Mouse (Mus musculus): ENCODE measurements around the gene C130050O18Rik. TPM values are rescaled to one million over a fixed set of nuclear protein-coding genes. Genes with fewer than 3 reads are reported as not detected.

The C130050O18Rik gene
- polyA plus RNA-seq, 1 experiment from 2014 or later, result 0.36 TPM

DNA sequence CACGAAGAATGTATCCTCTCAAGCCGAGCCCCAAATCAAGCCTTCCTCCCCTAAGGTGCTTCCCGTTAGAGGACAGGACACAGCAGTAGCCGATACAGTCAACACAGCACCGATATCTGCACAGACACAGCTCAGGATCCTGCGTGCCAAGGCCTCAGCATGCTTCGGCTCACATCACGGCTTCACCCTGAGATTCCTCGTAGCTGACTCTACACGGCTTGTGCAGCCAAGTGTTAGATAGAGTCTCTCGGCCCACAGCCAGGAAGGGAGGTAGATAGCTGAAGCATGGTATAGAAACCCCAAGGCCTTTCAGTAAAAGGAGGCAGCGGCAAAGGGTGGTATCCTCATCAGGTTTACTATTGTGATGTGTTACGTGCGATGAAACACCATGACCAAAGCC lies 5.1 kb upstream of the C130050O18Rik start:
- no peak overlapping the region for H3K4me3 ChIP-seq (ENCODE audit: low read depth, low read length)
- no peaks in the 10 kb centered on the region for H3K9me3 ChIP-seq (ENCODE audit: control insufficient read depth, low read length)
- H3K27ac ChIP-seq (ENCODE audit: low read depth, low read length), result no peak overlapping the region
- no peaks in the 10 kb centered on the region for H3K36me3 ChIP-seq (ENCODE audit: control insufficient read depth, insufficient read depth, low read length)
- DNase-seq (ENCODE audit: low spot score), result no peak
- ATAC-seq (ENCODE audit: insufficient read depth, low FRiP score, low TSS enrichment), result no peak
- no peaks in the 10 kb centered on the region for H3K4me1 ChIP-seq (ENCODE audit: control insufficient read depth, insufficient read depth, low read length)
- whole genome bisulfite sequencing, result 89% methylated on average over 14 of the region's 14 CpGs
- H3K4me2 ChIP-seq (ENCODE audit: low read depth), result no peak overlapping the region
- H3K27me3 ChIP-seq (ENCODE audit: control insufficient read depth, insufficient read depth, low read length), result no peaks in the 10 kb centered on the region
- H3K9ac ChIP-seq (ENCODE audit: low read length), result no peak overlapping the region

GRCm38 (mm10) chr5:139402106-139402505 lies 3.0 kb upstream of the C130050O18Rik start:
- H3K36me3 ChIP-seq (ENCODE audit: control insufficient read depth, insufficient read depth, low read length), result no peaks in the 10 kb centered on the region
- no peaks in the 10 kb centered on the region for H3K27me3 ChIP-seq (ENCODE audit: control insufficient read depth, insufficient read depth, low read length)
- H3K9me3 ChIP-seq (ENCODE audit: control insufficient read depth, low read length), result no peaks in the 10 kb centered on the region
- H3K27ac ChIP-seq (ENCODE audit: low read depth, low read length), result no peak overlapping the region
- DNase-seq (ENCODE audit: low spot score), result no peak
- H3K9ac ChIP-seq (ENCODE audit: low read length), result no peak overlapping the region
- H3K4me2 ChIP-seq (ENCODE audit: low read depth), result no peak overlapping the region
- WGBS, result 89% methylated on average over 2 of the region's 2 CpGs
- no peak for ATAC-seq (ENCODE audit: insufficient read depth, low FRiP score, low TSS enrichment)
- no peak overlapping the region for H3K4me3 ChIP-seq (ENCODE audit: low read depth, low read length)
- 0 out of 2 replicates have a peak, but pooled peaks cover 2% of the 10 kb centered on the region for H3K4me1 ChIP-seq (ENCODE audit: control insufficient read depth, insufficient read depth, low read length)

- H3K4me1 ChIP-seq (ENCODE audit: control insufficient read depth, insufficient read depth, low read length), result 0 out of 2 replicates have a peak, but pooled peaks cover 4% of the 10 kb centered on the region
- H3K36me3 ChIP-seq (ENCODE audit: control insufficient read depth, insufficient read depth, low read length), result no peaks in the 10 kb centered on the region
- WGBS, result 89% methylated on average over 8 of the region's 8 CpGs
- no peaks in the 10 kb centered on the region for H3K27me3 ChIP-seq (ENCODE audit: control insufficient read depth, insufficient read depth, low read length)
- no peak overlapping the region for H3K9ac ChIP-seq (ENCODE audit: low read length)
- no peaks in the 10 kb centered on the region for H3K9me3 ChIP-seq (ENCODE audit: control insufficient read depth, low read length)
- no peak overlapping the region for H3K27ac ChIP-seq (ENCODE audit: low read depth, low read length)
- DNase-seq (ENCODE audit: low spot score) (no peak), ATAC-seq (ENCODE audit: insufficient read depth, low FRiP score, low TSS enrichment) (no peak)
- H3K4me3 ChIP-seq (ENCODE audit: low read depth, low read length), result no peak overlapping the region
- no peak overlapping the region for H3K4me2 ChIP-seq (ENCODE audit: low read depth)
These were observed 1.3 kb upstream of the C130050O18Rik start for GRCm38 (mm10) chr5:139403692-139404260.

- H3K4me2 ChIP-seq (ENCODE audit: low read depth), result no peak overlapping the region
- H3K27ac ChIP-seq (ENCODE audit: low read depth, low read length), result no peak overlapping the region
- WGBS, result 71% methylated on average over 7 of the region's 7 CpGs
- ATAC-seq (ENCODE audit: insufficient read depth, low FRiP score, low TSS enrichment) (no peak), DNase-seq (ENCODE audit: low spot score) (no peak)
- H3K27me3 ChIP-seq (ENCODE audit: control insufficient read depth, insufficient read depth, low read length), result no peaks in the 10 kb centered on the region
- H3K9me3 ChIP-seq (ENCODE audit: control insufficient read depth, low read length), result no peaks in the 10 kb centered on the region
- H3K4me3 ChIP-seq (ENCODE audit: low read depth, low read length), result no peak overlapping the region
- no peaks in the 10 kb centered on the region for H3K36me3 ChIP-seq (ENCODE audit: control insufficient read depth, insufficient read depth, low read length)
- 0 out of 2 replicates have a peak, but pooled peaks cover 4% of the 10 kb centered on the region for H3K4me1 ChIP-seq (ENCODE audit: control insufficient read depth, insufficient read depth, low read length)
- H3K9ac ChIP-seq (ENCODE audit: low read length), result no peak overlapping the region
These were observed 398 bp downstream of the C130050O18Rik start for GRCm38 (mm10) chr5:139405478-139405877.

- Histone ChIP-seq H3K4me1 (ENCODE audit: control insufficient read depth, insufficient read depth, low read length) (0 out of 2 replicates have a peak, but pooled peaks cover 4% of the 10 kb centered on the region), H3K36me3 (ENCODE audit: control insufficient read depth, insufficient read depth, low read length) (no peaks in the 10 kb centered on the region), H3K4me2 (ENCODE audit: low read depth) (no peak overlapping the region), H3K27ac (ENCODE audit: low read depth, low read length) (no peak overlapping the region), H3K4me3 (ENCODE audit: low read depth, low read length) (no peak overlapping the region), H3K9ac (ENCODE audit: low read length) (no peak overlapping the region), H3K27me3 (ENCODE audit: control insufficient read depth, insufficient read depth, low read length) (no peaks in the 10 kb centered on the region), H3K9me3 (ENCODE audit: control insufficient read depth, low read length) (no peaks in the 10 kb centered on the region)
- ATAC-seq (ENCODE audit: insufficient read depth, low FRiP score, low TSS enrichment) (no peak), DNase-seq (ENCODE audit: low spot score) (no peak)
- WGBS, result 70% methylated on average over 3 of the region's 3 CpGs
These were observed 873 bp downstream of the C130050O18Rik start for GRCm38 (mm10) chr5:139405953-139406352.

- Histone ChIP-seq H3K27me3 (ENCODE audit: control insufficient read depth, insufficient read depth, low read length) (no peaks in the 10 kb centered on the region), H3K4me2 (ENCODE audit: low read depth) (no peak overlapping the region), H3K27ac (ENCODE audit: low read depth, low read length) (no peak overlapping the region), H3K4me3 (ENCODE audit: low read depth, low read length) (no peak overlapping the region), H3K4me1 (ENCODE audit: control insufficient read depth, insufficient read depth, low read length) (0 out of 2 replicates have a peak, but pooled peaks cover 4% of the 10 kb centered on the region), H3K9me3 (ENCODE audit: control insufficient read depth, low read length) (no peaks in the 10 kb centered on the region), H3K36me3 (ENCODE audit: control insufficient read depth, insufficient read depth, low read length) (no peaks in the 10 kb centered on the region), H3K9ac (ENCODE audit: low read length) (no peak overlapping the region)
- WGBS, result 87% methylated on average over 14 of the region's 14 CpGs
- ATAC-seq (ENCODE audit: insufficient read depth, low FRiP score, low TSS enrichment) (no peak), DNase-seq (ENCODE audit: low spot score) (no peak)
These were observed 2.2 kb downstream of the C130050O18Rik start for GRCm38 (mm10) chr5:139407121-139407885.

DNA sequence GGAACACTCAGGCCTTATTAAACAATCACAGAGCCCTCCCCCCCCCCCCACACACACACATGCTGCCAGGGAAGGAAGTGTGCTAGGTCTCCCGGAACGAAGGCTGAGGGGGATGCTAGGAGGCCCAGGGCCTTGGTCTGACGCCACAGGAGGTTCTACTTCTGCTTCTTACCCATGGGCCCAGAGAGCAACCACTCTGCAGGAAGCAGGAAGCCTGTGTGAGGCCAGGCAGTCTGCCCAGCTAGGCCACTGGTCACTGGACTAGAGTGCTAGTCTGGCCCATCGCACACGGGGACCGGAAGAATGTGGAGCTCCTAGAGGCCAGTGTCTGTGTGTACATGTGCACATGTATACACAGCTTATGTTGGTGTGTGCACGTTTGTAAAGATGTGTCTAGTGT lies 3.4 kb downstream of the C130050O18Rik start:
- Histone ChIP-seq H3K9me3 (ENCODE audit: control insufficient read depth, low read length) (no peaks in the 10 kb centered on the region), H3K4me1 (ENCODE audit: control insufficient read depth, insufficient read depth, low read length) (0 out of 2 replicates have a peak, but pooled peaks cover 4% of the 10 kb centered on the region), H3K27me3 (ENCODE audit: control insufficient read depth, insufficient read depth, low read length) (no peaks in the 10 kb centered on the region), H3K4me3 (ENCODE audit: low read depth, low read length) (no peak overlapping the region), H3K4me2 (ENCODE audit: low read depth) (no peak overlapping the region), H3K27ac (ENCODE audit: low read depth, low read length) (no peak overlapping the region), H3K36me3 (ENCODE audit: control insufficient read depth, insufficient read depth, low read length) (no peaks in the 10 kb centered on the region), H3K9ac (ENCODE audit: low read length) (no peak overlapping the region)
- DNase-seq (ENCODE audit: low spot score) (no peak), ATAC-seq (ENCODE audit: insufficient read depth, low FRiP score, low TSS enrichment) (no peak)
- 87% methylated on average over 7 of the region's 7 CpGs for WGBS

DNA sequence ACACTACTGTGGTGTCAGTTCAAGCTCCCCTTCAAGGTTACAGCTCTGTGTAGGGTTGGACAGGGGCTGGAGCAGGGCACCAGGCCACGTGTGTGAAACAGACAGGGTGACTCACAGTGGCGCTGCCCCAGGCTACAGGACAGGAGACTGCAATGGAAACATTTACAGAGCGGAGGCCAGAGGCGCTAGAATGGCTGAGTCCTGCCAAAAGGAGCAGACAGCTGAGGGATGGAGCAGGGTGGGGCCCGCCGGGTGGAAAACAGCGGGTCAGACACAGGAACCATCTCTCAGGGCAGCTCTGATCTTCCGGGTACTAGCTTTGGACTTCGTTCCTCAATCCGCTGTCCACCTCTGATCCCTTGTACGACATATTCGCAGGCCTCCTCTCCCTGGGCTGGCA lies 4.3 kb downstream of the C130050O18Rik start:
- Histone ChIP-seq H3K4me2 (ENCODE audit: low read depth) (no peak overlapping the region), H3K4me1 (ENCODE audit: control insufficient read depth, insufficient read depth, low read length) (0 out of 2 replicates have a peak, but pooled peaks cover 4% of the 10 kb centered on the region), H3K4me3 (ENCODE audit: low read depth, low read length) (no peak overlapping the region), H3K36me3 (ENCODE audit: control insufficient read depth, insufficient read depth, low read length) (no peaks in the 10 kb centered on the region), H3K9me3 (ENCODE audit: control insufficient read depth, low read length) (no peaks in the 10 kb centered on the region), H3K9ac (ENCODE audit: low read length) (no peak overlapping the region), H3K27ac (ENCODE audit: low read depth, low read length) (no peak overlapping the region), H3K27me3 (ENCODE audit: control insufficient read depth, insufficient read depth, low read length) (no peaks in the 10 kb centered on the region)
- DNase-seq (ENCODE audit: low spot score), result no peak
- no peak for ATAC-seq (ENCODE audit: insufficient read depth, low FRiP score, low TSS enrichment)
- WGBS, result 89% methylated on average over 12 of the region's 12 CpGs

GRCm38 (mm10) chr5:139410056-139410455 lies 5.0 kb downstream of the C130050O18Rik start:
- 83% methylated on average over 4 of the region's 4 CpGs for WGBS
- Histone ChIP-seq H3K27ac (ENCODE audit: low read depth, low read length) (no peak overlapping the region), H3K4me1 (ENCODE audit: control insufficient read depth, insufficient read depth, low read length) (0 out of 2 replicates have a peak, but pooled peaks cover 4% of the 10 kb centered on the region), H3K9me3 (ENCODE audit: control insufficient read depth, low read length) (no peaks in the 10 kb centered on the region), H3K4me2 (ENCODE audit: low read depth) (no peak overlapping the region), H3K4me3 (ENCODE audit: low read depth, low read length) (no peak overlapping the region), H3K27me3 (ENCODE audit: control insufficient read depth, insufficient read depth, low read length) (no peaks in the 10 kb centered on the region), H3K9ac (ENCODE audit: low read length) (no peak overlapping the region), H3K36me3 (ENCODE audit: control insufficient read depth, insufficient read depth, low read length) (no peaks in the 10 kb centered on the region)
- ATAC-seq (ENCODE audit: insufficient read depth, low FRiP score, low TSS enrichment) (no peak), DNase-seq (ENCODE audit: low spot score) (no peak)
